Mouse (Mus musculus): ENCODE data around the gene Kcnq2. TPM values are rescaled to one million over a fixed set of nuclear protein-coding genes. Genes with fewer than 3 reads are reported as not detected.

Kcnq2 gene
- polyA plus RNA-seq, 1 experiment from 2014 or later: 0.10 TPM

GRCm38 (mm10) chr2:181120922-181121449 is 14.1 kb downstream of the Kcnq2 start:
- 75% methylated on average over 4 of the region's 4 CpGs for WGBS
- Histone ChIP-seq H3K4me1 (replicated peaks; ENCODE audit: control insufficient read depth, insufficient read depth, low read length) (no peaks in the 10 kb centered on the region), H3K27me3 (ENCODE audit: control insufficient read depth, insufficient read depth, low read depth, low read length) (no peaks in the 10 kb centered on the region), H3K4me3 (ENCODE audit: low read length) (no peak overlapping the region), H3K36me3 (ENCODE audit: control insufficient read depth, insufficient read depth, low read length) (no peaks in the 10 kb centered on the region), H3K4me2 (ENCODE audit: low read depth, low read length) (no peak overlapping the region), H3K9ac (ENCODE audit: low read length) (no peak overlapping the region), H3K27ac (ENCODE audit: low read length) (no peak overlapping the region), H3K9me3 (ENCODE audit: control insufficient read depth, low read length) (no peaks in the 10 kb centered on the region)
- ATAC-seq (ENCODE audit: low read depth): no peak

- WGBS: 19% methylated on average over 10 of the region's 10 CpGs
- Histone ChIP-seq H3K9me3 (ENCODE audit: control insufficient read depth, low read length) (no peaks in the 10 kb centered on the region), H3K9ac (ENCODE audit: low read length) (no peak overlapping the region), H3K4me2 (ENCODE audit: low read depth, low read length) (no peak overlapping the region), H3K27me3 (ENCODE audit: control insufficient read depth, insufficient read depth, low read depth, low read length) (no peaks in the 10 kb centered on the region), H3K36me3 (ENCODE audit: control insufficient read depth, insufficient read depth, low read length) (no peaks in the 10 kb centered on the region), H3K4me3 (ENCODE audit: low read length) (no peak overlapping the region), H3K4me1 (replicated peaks; ENCODE audit: control insufficient read depth, insufficient read depth, low read length) (no peaks in the 10 kb centered on the region), H3K27ac (ENCODE audit: low read length) (no peak overlapping the region)
- no peak for ATAC-seq (ENCODE audit: low read depth)
These were observed 15.1 kb downstream of the Kcnq2 start for GRCm38 (mm10) chr2:181119952-181120351.

- Histone ChIP-seq H3K4me3 (ENCODE audit: low read length) (no peak overlapping the region), H3K27ac (ENCODE audit: low read length) (no peak overlapping the region), H3K9ac (ENCODE audit: low read length) (no peak overlapping the region), H3K4me2 (ENCODE audit: low read depth, low read length) (no peak overlapping the region), H3K27me3 (ENCODE audit: control insufficient read depth, insufficient read depth, low read depth, low read length) (no peaks in the 10 kb centered on the region), H3K4me1 (replicated peaks; ENCODE audit: control insufficient read depth, insufficient read depth, low read length) (no peaks in the 10 kb centered on the region), H3K9me3 (ENCODE audit: control insufficient read depth, low read length) (no peaks in the 10 kb centered on the region), H3K36me3 (ENCODE audit: control insufficient read depth, insufficient read depth, low read length) (no peaks in the 10 kb centered on the region)
- no peak for ATAC-seq (ENCODE audit: low read depth)
- 76% methylated on average over 5 of the region's 5 CpGs for WGBS
These were observed 18.7 kb downstream of the Kcnq2 start for GRCm38 (mm10) chr2:181116436-181116835.

- 62% methylated on average over 3 of the region's 3 CpGs for WGBS
- no peak overlapping the region for H3K4me2 ChIP-seq (ENCODE audit: low read depth, low read length)
- no peaks in the 10 kb centered on the region for H3K27me3 ChIP-seq (ENCODE audit: control insufficient read depth, insufficient read depth, low read depth, low read length)
- H3K9me3 ChIP-seq (ENCODE audit: control insufficient read depth, low read length): no peaks in the 10 kb centered on the region
- H3K27ac ChIP-seq (ENCODE audit: low read length): no peak overlapping the region
- H3K4me1 ChIP-seq (replicated peaks; ENCODE audit: control insufficient read depth, insufficient read depth, low read length): no peaks in the 10 kb centered on the region
- no peaks in the 10 kb centered on the region for H3K36me3 ChIP-seq (ENCODE audit: control insufficient read depth, insufficient read depth, low read length)
- no peak overlapping the region for H3K4me3 ChIP-seq (ENCODE audit: low read length)
- no peak overlapping the region for H3K9ac ChIP-seq (ENCODE audit: low read length)
- ATAC-seq (ENCODE audit: low read depth): no peak
These were observed 19.7 kb downstream of the Kcnq2 start for GRCm38 (mm10) chr2:181115367-181115766.

GRCm38 (mm10) chr2:181113762-181114361 is 21.2 kb downstream of the Kcnq2 start:
- no peak overlapping the region for H3K27ac ChIP-seq (ENCODE audit: low read length)
- no peak for ATAC-seq (ENCODE audit: low read depth)
- no peaks in the 10 kb centered on the region for H3K27me3 ChIP-seq (ENCODE audit: control insufficient read depth, insufficient read depth, low read depth, low read length)
- H3K4me1 ChIP-seq (replicated peaks; ENCODE audit: control insufficient read depth, insufficient read depth, low read length): no peaks in the 10 kb centered on the region
- WGBS: 64% methylated on average over 8 of the region's 8 CpGs
- H3K4me2 ChIP-seq (ENCODE audit: low read depth, low read length): no peak overlapping the region
- H3K9ac ChIP-seq (ENCODE audit: low read length): no peak overlapping the region
- no peaks in the 10 kb centered on the region for H3K36me3 ChIP-seq (ENCODE audit: control insufficient read depth, insufficient read depth, low read length)
- H3K4me3 ChIP-seq (ENCODE audit: low read length): no peak overlapping the region
- no peaks in the 10 kb centered on the region for H3K9me3 ChIP-seq (ENCODE audit: control insufficient read depth, low read length)

- H3K4me3 ChIP-seq (ENCODE audit: low read length): no peak overlapping the region
- 95% methylated on average over 1 of the region's 1 CpGs for WGBS
- H3K9me3 ChIP-seq (ENCODE audit: control insufficient read depth, low read length): no peaks in the 10 kb centered on the region
- no peaks in the 10 kb centered on the region for H3K4me1 ChIP-seq (replicated peaks; ENCODE audit: control insufficient read depth, insufficient read depth, low read length)
- H3K36me3 ChIP-seq (ENCODE audit: control insufficient read depth, insufficient read depth, low read length): no peaks in the 10 kb centered on the region
- no peaks in the 10 kb centered on the region for H3K27me3 ChIP-seq (ENCODE audit: control insufficient read depth, insufficient read depth, low read depth, low read length)
- no peak overlapping the region for H3K9ac ChIP-seq (ENCODE audit: low read length)
- H3K27ac ChIP-seq (ENCODE audit: low read length): no peak overlapping the region
- no peak for ATAC-seq (ENCODE audit: low read depth)
- no peak overlapping the region for H3K4me2 ChIP-seq (ENCODE audit: low read depth, low read length)
These were observed 23.4 kb downstream of the Kcnq2 start for GRCm38 (mm10) chr2:181111665-181112064.

GRCm38 (mm10) chr2:181104111-181104510 is 31.0 kb downstream of the Kcnq2 start:
- no peak overlapping the region for H3K27ac ChIP-seq (ENCODE audit: low read length)
- ATAC-seq (ENCODE audit: low read depth): no peak
- no peaks in the 10 kb centered on the region for H3K36me3 ChIP-seq (ENCODE audit: control insufficient read depth, insufficient read depth, low read length)
- H3K9ac ChIP-seq (ENCODE audit: low read length): no peak overlapping the region
- H3K9me3 ChIP-seq (ENCODE audit: control insufficient read depth, low read length): no peaks in the 10 kb centered on the region
- 45% methylated on average over 2 of the region's 2 CpGs for WGBS
- H3K27me3 ChIP-seq (ENCODE audit: control insufficient read depth, insufficient read depth, low read depth, low read length): no peaks in the 10 kb centered on the region
- no peak overlapping the region for H3K4me3 ChIP-seq (ENCODE audit: low read length)
- H3K4me2 ChIP-seq (ENCODE audit: low read depth, low read length): no peak overlapping the region
- H3K4me1 ChIP-seq (replicated peaks; ENCODE audit: control insufficient read depth, insufficient read depth, low read length): no peaks in the 10 kb centered on the region

GRCm38 (mm10) chr2:181102161-181102560 is 32.9 kb downstream of the Kcnq2 start:
- Histone ChIP-seq H3K9ac (ENCODE audit: low read length) (no peak overlapping the region), H3K4me2 (ENCODE audit: low read depth, low read length) (no peak overlapping the region), H3K4me1 (replicated peaks; ENCODE audit: control insufficient read depth, insufficient read depth, low read length) (no peaks in the 10 kb centered on the region), H3K9me3 (ENCODE audit: control insufficient read depth, low read length) (no peaks in the 10 kb centered on the region), H3K27ac (ENCODE audit: low read length) (no peak overlapping the region), H3K4me3 (ENCODE audit: low read length) (no peak overlapping the region), H3K27me3 (ENCODE audit: control insufficient read depth, insufficient read depth, low read depth, low read length) (no peaks in the 10 kb centered on the region), H3K36me3 (ENCODE audit: control insufficient read depth, insufficient read depth, low read length) (no peaks in the 10 kb centered on the region)
- no peak for ATAC-seq (ENCODE audit: low read depth)
- WGBS: 46% methylated on average over 2 of the region's 2 CpGs

GRCm38 (mm10) chr2:181101626-181102025 is 33.5 kb downstream of the Kcnq2 start:
- Histone ChIP-seq H3K9ac (ENCODE audit: low read length) (no peak overlapping the region), H3K36me3 (ENCODE audit: control insufficient read depth, insufficient read depth, low read length) (no peaks in the 10 kb centered on the region), H3K27me3 (ENCODE audit: control insufficient read depth, insufficient read depth, low read depth, low read length) (no peaks in the 10 kb centered on the region), H3K27ac (ENCODE audit: low read length) (no peak overlapping the region), H3K9me3 (ENCODE audit: control insufficient read depth, low read length) (no peaks in the 10 kb centered on the region), H3K4me2 (ENCODE audit: low read depth, low read length) (no peak overlapping the region), H3K4me3 (ENCODE audit: low read length) (no peak overlapping the region), H3K4me1 (replicated peaks; ENCODE audit: control insufficient read depth, insufficient read depth, low read length) (no peaks in the 10 kb centered on the region)
- WGBS: 48% methylated on average over 1 of the region's 1 CpGs
- ATAC-seq (ENCODE audit: low read depth): no peak

- Histone ChIP-seq H3K4me2 (ENCODE audit: low read depth, low read length) (no peak overlapping the region), H3K27ac (ENCODE audit: low read length) (no peak overlapping the region), H3K9me3 (ENCODE audit: control insufficient read depth, low read length) (no peaks in the 10 kb centered on the region), H3K4me1 (replicated peaks; ENCODE audit: control insufficient read depth, insufficient read depth, low read length) (no peaks in the 10 kb centered on the region), H3K27me3 (ENCODE audit: control insufficient read depth, insufficient read depth, low read depth, low read length) (no peaks in the 10 kb centered on the region), H3K36me3 (ENCODE audit: control insufficient read depth, insufficient read depth, low read length) (no peaks in the 10 kb centered on the region), H3K9ac (ENCODE audit: low read length) (no peak overlapping the region), H3K4me3 (ENCODE audit: low read length) (no peak overlapping the region)
- ATAC-seq (ENCODE audit: low read depth): no peak
- 76% methylated on average over 2 of the region's 2 CpGs for WGBS
These were observed 35.0 kb downstream of the Kcnq2 start for GRCm38 (mm10) chr2:181100087-181100486.

Data from lung, embryonic 16.5 days (tissue).